Mouse (Mus musculus): Measurements from ENCODE around the gene Dvl1. TPM values are rescaled to one million over a fixed set of nuclear protein-coding genes. Genes with fewer than 3 reads are reported as not detected.

Gene Dvl1
- polyA plus RNA-seq, 1 experiment from 2014 or later = 2.4 TPM

GRCm38 (mm10) chr4:155829866-155830265, 17.3 kb upstream of the Dvl1 start:
- 86% methylated on average over 4 of the region's 4 CpGs for WGBS (ENCODE audit: insufficient replicate concordance)
- Histone ChIP-seq H3K4me3 (replicated peaks) (no peak overlapping the region), H3K9me3 (replicated peaks) (no peaks in the 10 kb centered on the region), H3K27ac (peak overlapping the region; percentile 9; the same call in 1 of the 2 replicates), H3K4me2 (no peak overlapping the region), H3K9ac (no peak overlapping the region), H3K27me3 (no peaks in the 10 kb centered on the region), H3K4me1 (replicated peaks) (peaks cover 32% of the 10 kb centered on the region), H3K36me3 (peaks cover 47% of the 10 kb centered on the region)
- DNase-seq (no peak), ATAC-seq (ENCODE audit: low read depth) (no peak)

- peaks cover 32% of the 10 kb centered on the region for H3K4me1 ChIP-seq (replicated peaks)
- H3K27ac ChIP-seq = peak overlapping the region; percentile 89
- H3K9me3 ChIP-seq (replicated peaks) = no peaks in the 10 kb centered on the region
- H3K27me3 ChIP-seq = no peaks in the 10 kb centered on the region
- 50% methylated on average over 8 of the region's 8 CpGs for WGBS (ENCODE audit: insufficient replicate concordance)
- H3K9ac ChIP-seq = peak overlapping the region; percentile 62
- DNase-seq (no peak), ATAC-seq (ENCODE audit: low read depth) (no peak)
- peak overlapping the region; percentile 92 for H3K4me2 ChIP-seq
- H3K4me3 ChIP-seq (replicated peaks) = peak overlapping the region; percentile 94
- H3K36me3 ChIP-seq = peaks cover 40% of the 10 kb centered on the region
These were observed 16.6 kb upstream of the Dvl1 start for GRCm38 (mm10) chr4:155830596-155830995.

GRCm38 (mm10) chr4:155831205-155831766, 15.9 kb upstream of the Dvl1 start, which contains the start of gene Aurkaip1:
Gene Aurkaip1, plus strand, starts transcription at chr4:155831272.
- peak within 1 kb of the TSS; percentile 94 for H3K4me3 ChIP-seq (replicated peaks)
- H3K27me3 ChIP-seq = no peaks in the 10 kb centered on the region
- peaks cover 36% of the 10 kb centered on the region for H3K36me3 ChIP-seq
- WGBS (ENCODE audit: insufficient replicate concordance) = under 1% methylated on average over 49 of the region's 49 CpGs
- ATAC-seq (ENCODE audit: low read depth) = peak; percentile 96
- H3K4me2 ChIP-seq = peak within 1 kb of the TSS; percentile 92
- no peaks in the 10 kb centered on the region for H3K9me3 ChIP-seq (replicated peaks)
- H3K4me1 ChIP-seq (replicated peaks) = peaks cover 32% of the 10 kb centered on the region
- peak within 1 kb of the TSS; percentile 89 for H3K27ac ChIP-seq
- H3K9ac ChIP-seq = peak within 1 kb of the TSS; percentile 94
- DNase-seq = peak; percentile 95

GRCm38 (mm10) chr4:155831831-155832230, 15.4 kb upstream of the Dvl1 start:
- peak overlapping the region; percentile 94 for H3K4me3 ChIP-seq (replicated peaks)
- H3K9me3 ChIP-seq (replicated peaks) = no peaks in the 10 kb centered on the region
- WGBS (ENCODE audit: insufficient replicate concordance) = under 1% methylated on average over 25 of the region's 25 CpGs
- peaks cover 32% of the 10 kb centered on the region for H3K4me1 ChIP-seq (replicated peaks)
- ATAC-seq (ENCODE audit: low read depth) = peak; percentile 11
- H3K27me3 ChIP-seq = no peaks in the 10 kb centered on the region
- H3K4me2 ChIP-seq = peak overlapping the region; percentile 92
- peak overlapping the region; percentile 89 for H3K27ac ChIP-seq
- H3K9ac ChIP-seq = peak overlapping the region; percentile 94
- peaks cover 31% of the 10 kb centered on the region for H3K36me3 ChIP-seq
- DNase-seq = no peak

- Histone ChIP-seq H3K4me1 (replicated peaks) (peaks cover 32% of the 10 kb centered on the region), H3K4me3 (replicated peaks) (peak overlapping the region; percentile 94), H3K27ac (peak overlapping the region; percentile 89), H3K4me2 (peak overlapping the region; percentile 92), H3K9me3 (replicated peaks) (no peaks in the 10 kb centered on the region), H3K36me3 (peaks cover 26% of the 10 kb centered on the region), H3K27me3 (no peaks in the 10 kb centered on the region), H3K9ac (peak overlapping the region; percentile 94)
- no peak for DNase-seq
- WGBS (ENCODE audit: insufficient replicate concordance) = 49% methylated on average over 10 of the region's 10 CpGs
- no peak for ATAC-seq (ENCODE audit: low read depth)
These were observed 14.9 kb upstream of the Dvl1 start for GRCm38 (mm10) chr4:155832321-155832720.

GRCm38 (mm10) chr4:155833234-155833633, 14.0 kb upstream of the Dvl1 start:
- Histone ChIP-seq H3K4me3 (replicated peaks) (peak overlapping the region; percentile 94; the same call in 1 of the 2 replicates), H3K9me3 (replicated peaks) (no peaks in the 10 kb centered on the region), H3K27me3 (0 out of 2 replicates have a peak, but pooled peaks cover 3% of the 10 kb centered on the region), H3K9ac (0 out of 2 replicates have a peak overlapping the region, but pooled peaks have one; percentile 94), H3K4me2 (peak overlapping the region; percentile 92), H3K36me3 (peaks cover 17% of the 10 kb centered on the region), H3K27ac (peak overlapping the region; percentile 34), H3K4me1 (replicated peaks) (peaks cover 40% of the 10 kb centered on the region)
- no peak for ATAC-seq (ENCODE audit: low read depth)
- DNase-seq = no peak
- WGBS (ENCODE audit: insufficient replicate concordance) = 80% methylated on average over 4 of the region's 4 CpGs

GRCm38 (mm10) chr4:155833836-155834235, 13.4 kb upstream of the Dvl1 start:
- Histone ChIP-seq H3K27me3 (0 out of 2 replicates have a peak, but pooled peaks cover 3% of the 10 kb centered on the region), H3K9me3 (replicated peaks) (no peaks in the 10 kb centered on the region), H3K27ac (peak overlapping the region; percentile 34; the same call in 1 of the 2 replicates), H3K36me3 (peaks cover 13% of the 10 kb centered on the region), H3K4me3 (replicated peaks) (no peak overlapping the region), H3K4me1 (replicated peaks) (peaks cover 46% of the 10 kb centered on the region), H3K4me2 (peak overlapping the region; percentile 92; the same call in 1 of the 2 replicates), H3K9ac (peak overlapping the region; percentile 5; the same call in 1 of the 2 replicates)
- WGBS (ENCODE audit: insufficient replicate concordance) = 46% methylated on average over 2 of the region's 2 CpGs
- ATAC-seq (ENCODE audit: low read depth) (no peak), DNase-seq (peak; percentile 60)

GRCm38 (mm10) chr4:155837404-155838010, 9.7 kb upstream of the Dvl1 start:
- Histone ChIP-seq H3K4me1 (replicated peaks) (peaks cover 58% of the 10 kb centered on the region), H3K4me2 (no peak overlapping the region), H3K27me3 (peaks cover 34% of the 10 kb centered on the region), H3K4me3 (replicated peaks) (no peak overlapping the region), H3K27ac (no peak overlapping the region), H3K36me3 (peaks cover 11% of the 10 kb centered on the region), H3K9ac (no peak overlapping the region), H3K9me3 (replicated peaks) (no peaks in the 10 kb centered on the region)
- no peak for ATAC-seq (ENCODE audit: low read depth)
- 29% methylated on average over 11 of the region's 11 CpGs for WGBS (ENCODE audit: insufficient replicate concordance)
- no peak for DNase-seq

- no peak overlapping the region for H3K4me2 ChIP-seq
These were observed 8.7 kb upstream of the Dvl1 start for GRCm38 (mm10) chr4:155838187-155839153.

GRCm38 (mm10) chr4:155839483-155839910, 7.7 kb upstream of the Dvl1 start, which contains the start of gene Mxra8:
Gene Mxra8, plus strand, starts transcription at chr4:155839680.
- Histone ChIP-seq H3K9me3 (replicated peaks) (no peaks in the 10 kb centered on the region), H3K4me3 (replicated peaks) (peak within 1 kb of the TSS; percentile 61), H3K36me3 (no peaks in the 10 kb centered on the region), H3K27me3 (peaks cover 47% of the 10 kb centered on the region), H3K4me2 (peak within 1 kb of the TSS; percentile 85), H3K27ac (peak within 1 kb of the TSS; percentile 2), H3K9ac (peak within 1 kb of the TSS; percentile 74), H3K4me1 (replicated peaks) (peaks cover 40% of the 10 kb centered on the region)
- DNase-seq (peak; percentile 58), ATAC-seq (ENCODE audit: low read depth) (peak; percentile 49)
- 21% methylated on average over 16 of the region's 16 CpGs for WGBS (ENCODE audit: insufficient replicate concordance)

More at GRCm38 (mm10) chr4:155838187-155839153, 8.7 kb upstream of the Dvl1 start:
- peak overlapping the region; percentile 2 for H3K27ac ChIP-seq
- no peak overlapping the region for H3K9ac ChIP-seq
- peaks cover 2% of the 10 kb centered on the region; the same call in 1 of the 2 replicates for H3K36me3 ChIP-seq
- WGBS (ENCODE audit: insufficient replicate concordance) = 45% methylated on average over 8 of the region's 8 CpGs
- H3K9me3 ChIP-seq (replicated peaks) = no peaks in the 10 kb centered on the region
- peaks cover 49% of the 10 kb centered on the region for H3K4me1 ChIP-seq (replicated peaks)
- H3K27me3 ChIP-seq = peaks cover 44% of the 10 kb centered on the region
- no peak for DNase-seq
- no peak overlapping the region for H3K4me3 ChIP-seq (replicated peaks)
- ATAC-seq (ENCODE audit: low read depth) = no peak

Measured in liver, embryonic 13.5 days (tissue).